Mouse (Mus musculus): ENCODE data around the gene Rps7.

Gene Rps7

DNA sequence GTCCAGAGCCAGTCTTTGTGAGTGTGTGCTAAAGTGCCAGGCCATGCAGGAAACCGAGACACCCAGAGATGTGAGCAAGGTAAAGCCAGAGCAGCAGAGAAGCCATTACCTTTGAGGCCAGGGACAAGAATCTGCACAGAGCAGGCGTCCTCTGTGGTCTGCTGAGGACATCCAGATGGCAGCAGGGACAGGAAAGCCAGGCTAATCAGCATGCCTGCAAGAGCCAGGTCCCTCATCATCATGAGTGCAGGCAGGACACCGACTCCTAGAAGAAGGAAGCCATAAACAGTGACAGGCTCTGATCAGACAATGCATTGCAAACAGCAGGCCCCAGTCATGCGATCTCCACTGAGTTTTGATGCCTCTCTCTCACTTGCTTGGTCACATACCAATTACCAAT lies 18.5 kb downstream of the Rps7 start:
- no peak for DNase-seq (ENCODE audit: low read depth, low spot score)

GRCm38 (mm10) chr12:28614401-28614800 lies 21.4 kb downstream of the Rps7 start:
- DNase-seq (ENCODE audit: low read depth, low spot score): no peak

GRCm38 (mm10) chr12:28612391-28612790 lies 23.4 kb downstream of the Rps7 start:
- DNase-seq (ENCODE audit: low read depth, low spot score): no peak

DNA sequence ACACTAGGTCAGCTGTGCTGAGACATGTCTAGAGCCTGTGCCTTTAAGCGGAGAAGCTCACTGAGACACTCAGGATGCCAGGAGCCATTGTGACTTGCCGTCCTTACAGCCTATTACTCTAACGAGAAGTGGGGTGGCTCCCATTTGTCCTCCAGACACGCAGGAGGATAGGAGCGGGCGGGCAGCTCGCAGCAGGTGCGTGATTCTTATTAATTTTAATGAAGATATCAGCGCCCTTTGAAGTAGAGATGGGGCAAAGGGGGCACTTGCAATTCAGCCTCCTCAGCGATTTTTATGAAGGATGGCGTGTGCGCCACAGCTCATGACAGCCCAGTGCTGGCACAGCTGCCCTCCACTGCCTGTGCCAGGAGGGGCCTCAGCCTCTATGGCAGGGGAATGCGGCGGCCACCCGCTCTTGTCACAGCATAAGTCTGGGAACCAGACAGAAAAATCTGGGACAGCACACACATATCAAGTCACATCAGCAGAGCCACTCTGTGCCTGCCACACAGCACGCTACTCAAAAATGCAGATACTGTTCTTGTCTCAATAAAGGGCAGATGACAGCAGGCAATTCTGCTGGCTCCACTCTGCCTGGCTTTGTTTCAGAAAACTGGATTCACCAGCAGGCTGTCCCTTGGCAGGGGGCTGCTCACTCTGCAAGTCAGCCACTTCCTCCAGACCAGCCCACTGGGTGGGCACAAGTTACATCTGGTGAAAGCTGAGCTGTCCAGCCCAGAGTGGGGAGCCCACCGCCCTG lies 28.0 kb downstream of the Rps7 start:
- DNase-seq (ENCODE audit: low read depth, low spot score): no peak

DNA sequence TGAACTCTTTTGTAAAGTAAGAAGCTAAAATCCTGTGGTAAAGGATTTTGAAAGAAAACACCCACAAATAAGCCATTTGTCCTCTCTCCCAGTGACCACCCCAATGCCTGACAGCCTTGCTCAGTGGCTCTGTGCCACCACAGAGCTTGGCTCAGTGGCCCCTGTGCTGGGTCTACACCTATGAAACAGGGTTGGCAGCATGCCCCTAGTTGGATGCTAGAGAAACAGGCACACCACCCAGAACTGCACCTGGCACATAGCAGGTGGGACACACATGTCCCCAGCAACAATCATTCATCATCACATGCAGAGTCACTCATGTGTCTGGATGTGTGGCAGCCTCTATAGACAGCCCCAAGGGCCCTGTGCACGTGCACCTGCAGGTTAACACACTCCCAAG lies 32.3 kb downstream of the Rps7 start:
- no peak for DNase-seq (ENCODE audit: low read depth, low spot score)

GRCm38 (mm10) chr12:28602259-28602658 lies 33.5 kb downstream of the Rps7 start:
- peak; percentile 41 for DNase-seq (ENCODE audit: low read depth, low spot score)

DNA sequence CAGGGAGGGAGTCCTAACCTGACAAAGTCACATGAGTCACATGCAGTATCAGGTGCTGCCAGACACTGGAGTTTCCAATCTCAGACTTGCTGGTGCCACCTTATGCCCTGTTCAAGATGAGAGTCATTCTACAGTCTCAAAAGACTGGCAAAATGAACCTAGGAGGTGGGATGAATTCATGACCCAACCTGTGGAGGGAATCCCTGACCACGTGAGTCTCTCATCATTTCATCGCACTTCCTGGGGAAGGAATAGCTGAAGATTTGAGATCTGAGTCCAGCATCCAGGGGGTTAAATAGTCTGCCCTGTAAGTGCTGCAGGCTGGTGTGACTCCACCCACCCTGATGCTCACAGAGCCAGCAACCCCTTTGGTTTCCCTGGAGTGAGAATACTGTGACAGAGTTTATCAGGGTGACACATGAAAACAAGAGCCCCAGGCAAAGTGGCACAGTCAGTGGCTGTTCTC lies 37.2 kb downstream of the Rps7 start:
- no peak for DNase-seq (ENCODE audit: low read depth, low spot score)

DNA sequence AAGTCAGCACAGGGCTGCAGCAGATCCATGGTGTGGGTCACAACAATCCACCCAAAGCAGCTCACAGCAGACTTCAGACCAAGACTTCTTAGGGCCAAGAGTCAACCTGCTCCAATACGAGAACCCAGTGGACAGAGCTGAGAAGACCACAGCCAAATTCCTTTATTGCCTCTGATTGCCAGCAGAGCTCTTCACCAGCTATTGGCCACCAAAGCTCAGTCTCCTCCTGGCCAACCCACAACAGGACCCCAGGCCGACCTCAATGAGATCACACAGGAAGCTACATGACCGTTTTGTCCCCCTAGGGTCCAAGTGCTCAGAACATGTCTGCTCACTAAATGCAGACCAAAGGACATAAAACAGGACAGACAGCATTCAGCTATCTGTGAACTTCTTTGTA lies 37.6 kb downstream of the Rps7 start:
- DNase-seq (ENCODE audit: low read depth, low spot score): no peak

DNA sequence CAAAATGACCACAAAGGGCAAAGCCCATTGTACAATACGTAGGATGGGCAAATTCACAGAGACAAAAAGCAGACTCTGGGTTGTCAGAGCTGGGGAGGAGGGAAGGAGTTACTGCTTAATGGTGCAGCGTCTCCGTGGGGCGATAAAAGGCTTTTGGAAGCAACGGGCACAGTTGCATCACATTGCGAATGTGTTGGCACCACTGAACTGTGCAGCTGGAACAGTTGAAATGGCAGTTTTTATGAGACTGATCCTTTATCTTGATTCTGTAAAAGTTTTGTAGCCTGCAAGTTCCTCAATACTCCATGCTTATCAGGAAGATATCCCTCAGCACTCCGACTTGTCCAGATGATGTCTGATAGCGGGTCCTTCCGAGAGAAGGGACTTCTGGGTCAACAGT lies 38.1 kb downstream of the Rps7 start:
- DNase-seq (ENCODE audit: low read depth, low spot score): no peak

DNA sequence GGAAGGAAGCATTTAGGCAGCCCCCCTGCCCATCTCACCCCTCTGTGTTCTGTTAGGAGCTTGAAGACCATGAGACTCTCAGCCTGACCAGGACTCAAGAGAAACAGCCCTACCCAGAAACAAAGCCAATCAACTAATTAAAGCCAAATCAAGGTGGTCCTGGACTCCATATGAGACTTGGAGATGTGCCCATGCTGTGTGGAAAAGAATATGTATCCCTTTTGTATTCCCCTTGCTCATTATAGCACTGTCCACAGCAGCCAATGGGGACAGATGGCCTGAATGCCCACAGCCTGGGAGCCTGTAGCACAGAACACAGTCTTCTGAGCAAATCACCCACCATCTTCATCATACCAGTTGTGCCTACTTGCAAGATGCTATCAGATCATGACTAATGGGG lies 38.9 kb downstream of the Rps7 start:
- DNase-seq (ENCODE audit: low read depth, low spot score): no peak

- DNase-seq (ENCODE audit: low read depth, low spot score): no peak
Measured at GRCm38 (mm10) chr12:28590428-28590827, 45.3 kb downstream of the Rps7 start.

GRCm38 (mm10) chr12:28589090-28589868 lies 46.5 kb downstream of the Rps7 start:
- peak; percentile 85 for DNase-seq (ENCODE audit: low read depth, low spot score)

GRCm38 (mm10) chr12:28587949-28588348 lies 47.8 kb downstream of the Rps7 start:
- no peak for DNase-seq (ENCODE audit: low read depth, low spot score)

DNA sequence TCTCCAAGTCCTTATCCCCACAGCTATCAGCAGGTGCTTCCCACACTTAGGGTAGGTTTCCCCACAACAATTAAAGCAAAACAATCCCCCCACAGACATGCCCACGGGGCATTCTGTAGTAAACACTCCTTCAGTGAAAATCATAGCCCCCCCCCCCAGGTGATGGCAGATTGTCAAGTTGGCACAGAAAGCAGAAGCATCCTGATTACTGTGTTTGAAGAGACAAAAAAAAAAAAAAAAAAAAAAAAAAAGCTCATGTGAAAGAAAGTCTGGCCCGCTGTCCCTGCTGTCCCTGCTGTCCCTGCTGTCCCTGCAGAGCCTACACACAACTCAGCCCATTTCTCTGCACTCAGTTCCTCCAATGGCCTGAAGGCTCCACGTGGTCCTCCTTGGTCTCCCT lies 51.7 kb downstream of the Rps7 start:
- no peak for DNase-seq (ENCODE audit: low read depth, low spot score)

GRCm38 (mm10) chr12:28582423-28582822 lies 53.3 kb downstream of the Rps7 start, which contains the start of gene Allc:
TSS of gene Allc (minus strand) at chr12:28582523.
- DNase-seq (ENCODE audit: low read depth, low spot score): no peak
